Mouse (Mus musculus) bone marrow, adult 2 months (tissue): ENCODE data around the gene Agxt. TPM values are rescaled to one million over a fixed set of nuclear protein-coding genes. Genes with fewer than 3 reads are reported as not detected.

ENCODE experiments used
- H3K27ac ChIP-seq: fragments of 200-500 bp; 2 replicates; pipeline ENCODE4 v1.5.1; 2012; ENCODE audit warnings: low read depth, mild to moderate bottlenecking, control low read depth, inconsistent platforms, low read length; ENCODE audit not compliant: control insufficient read depth, poor library complexity, insufficient read depth
- H3K4me1 ChIP-seq: fragments of 200-500 bp; 2 replicates; pipeline ENCODE4 v1.6.1; 2011; ENCODE audit warnings: low read length; ENCODE audit not compliant: control insufficient read depth, insufficient read depth
- H3K4me3 ChIP-seq: fragments of 200-500 bp; replicated peaks from 2 replicates; pipeline ENCODE3; 2011; ENCODE audit warnings: mild to moderate bottlenecking, low read depth, low read length, control low read depth; ENCODE audit not compliant: control insufficient read depth
- CTCF ChIP-seq: fragments of 200-500 bp; IDR thresholded peaks from 2 replicates; pipeline ENCODE4 v1.5.1; 2011; ENCODE audit warnings: low read length, control low read depth; ENCODE audit not compliant: control insufficient read depth, insufficient read depth
- POLR2A ChIP-seq: fragments of 200-500 bp; IDR thresholded peaks from 2 replicates; pipeline ENCODE4 v1.6.1; 2011; ENCODE audit warnings: low read depth, mild to moderate bottlenecking, control low read depth, low read length, borderline replicate concordance; ENCODE audit not compliant: control insufficient read depth
- WGBS: fragments of 180-500 bp; shearing (Covaris S2); methylation state at CpG from one replicate; pipeline ENCODE4 v1.1.7; 2018; 5-methylcytosine and 5-hydroxymethylcytosine counted together
- polyA plus RNA-seq: library from polyadenylated mRNA; stranded (reverse); fragments of >200 nt; gene quantifications from 2 replicates; pipeline ENCODE4 v1.2.4, GENCODE M21; 2011; ENCODE audit warnings: low replicate concordance; ENCODE audit not compliant: missing spikeins, insufficient read depth, insufficient read length

Agxt gene
- not detected in 2 replicates for polyA plus RNA-seq

DNA sequence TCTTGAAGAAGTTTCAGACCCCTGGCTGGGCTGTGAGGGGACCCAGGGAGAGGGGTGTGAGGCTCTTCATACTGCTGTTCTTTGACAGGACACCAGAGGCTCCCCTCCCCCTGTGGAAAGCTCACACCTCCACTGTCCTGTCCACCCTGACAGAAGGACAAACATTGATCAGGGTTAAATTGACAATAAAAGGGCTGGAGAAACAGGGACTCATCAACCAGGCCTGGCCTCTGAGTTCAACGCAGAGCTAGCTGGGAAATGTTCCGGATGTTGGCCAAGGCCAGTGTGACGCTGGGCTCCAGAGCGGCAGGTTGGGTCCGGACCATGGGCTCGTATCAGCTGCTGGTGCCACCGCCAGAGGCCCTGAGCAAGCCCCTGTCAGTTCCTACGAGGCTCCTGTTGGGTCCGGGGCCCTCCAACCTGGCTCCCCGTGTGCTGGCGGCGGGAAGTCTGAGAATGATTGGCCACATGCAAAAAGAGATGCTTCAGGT lies at the start of gene Agxt:
Gene Agxt, plus strand, starts transcription at position 205 of the 491 bp plus-strand sequence.
- Histone ChIP-seq H3K27ac (no peak within 1 kb of the TSS), H3K4me1 (no peaks in the 10 kb centered on the region), H3K4me3 (no peak within 1 kb of the TSS)
- WGBS = 79% methylated on average over 12 of the region's 12 CpGs
- TF ChIP-seq CTCF (no peak), POLR2A (no peak)

- no peaks in the 10 kb centered on the region; the same call in 1 of the 2 replicates for H3K4me1 ChIP-seq
- 97% methylated on average over 3 of the region's 3 CpGs for WGBS
- H3K4me3 ChIP-seq = no peak overlapping the region
- TF ChIP-seq POLR2A (no peak), CTCF (no peak)
- no peak overlapping the region for H3K27ac ChIP-seq
Observed at GRCm38 (mm10) chr1:93092582-93092981, 42.5 kb upstream of the Agxt start.

DNA sequence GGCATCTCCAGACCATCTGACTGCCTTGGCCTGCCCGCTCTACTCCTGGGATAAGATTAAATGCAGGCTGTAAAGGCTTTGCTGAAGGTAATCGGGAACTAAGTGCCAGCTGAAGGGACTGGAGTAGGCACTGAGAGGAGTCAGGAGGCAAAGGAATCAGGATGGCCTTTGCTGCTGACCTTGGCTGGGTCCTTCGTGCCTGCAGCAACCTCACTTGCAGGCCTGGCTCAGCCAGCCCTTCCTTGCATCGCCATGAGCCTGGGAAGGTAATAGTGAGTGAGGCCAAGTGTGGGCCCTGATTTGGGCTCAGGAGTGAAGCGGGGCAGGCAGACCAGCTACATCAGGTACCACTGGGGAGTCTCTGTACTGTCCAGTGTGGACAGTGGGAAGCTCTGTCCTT lies 36.1 kb upstream of the Agxt start:
- Histone ChIP-seq H3K27ac (no peak overlapping the region), H3K4me1 (no peaks in the 10 kb centered on the region; the same call in 1 of the 2 replicates), H3K4me3 (no peak overlapping the region)
- 73% methylated on average over 5 of the region's 5 CpGs for WGBS
- TF ChIP-seq POLR2A = no peak
- no peak for TF ChIP-seq CTCF

GRCm38 (mm10) chr1:93100243-93100575 lies 34.8 kb upstream of the Agxt start:
- TF ChIP-seq POLR2A (no peak), CTCF (no peak)
- 14% methylated on average over 18 of the region's 18 CpGs for WGBS
- H3K4me3 ChIP-seq = no peak overlapping the region

GRCm38 (mm10) chr1:93100576-93101491 lies 34.2 kb upstream of the Agxt start:
- Histone ChIP-seq H3K4me1 (no peaks in the 10 kb centered on the region; the same call in 1 of the 2 replicates), H3K27ac (no peak overlapping the region), H3K4me3 (no peak overlapping the region)
- TF ChIP-seq POLR2A = no peak
- no peak for TF ChIP-seq CTCF
- 3% methylated on average over 49 of the region's 49 CpGs for WGBS

More at GRCm38 (mm10) chr1:93100243-93100575, 34.8 kb upstream of the Agxt start:
- no peaks in the 10 kb centered on the region; the same call in 1 of the 2 replicates for H3K4me1 ChIP-seq
- H3K27ac ChIP-seq = no peak overlapping the region

GRCm38 (mm10) chr1:93101571-93102061 lies 33.4 kb upstream of the Agxt start, which contains the start of gene Kif1a:
TSS of gene Kif1a (minus strand) at chr1:93101951.
- TF ChIP-seq CTCF = no peak
- no peak for TF ChIP-seq POLR2A
- WGBS = 2% methylated on average over 39 of the region's 39 CpGs
- Histone ChIP-seq H3K4me3 (no peak within 1 kb of the TSS), H3K4me1 (no peaks in the 10 kb centered on the region; the same call in 1 of the 2 replicates), H3K27ac (no peak within 1 kb of the TSS)

- Histone ChIP-seq H3K4me1 (no peaks in the 10 kb centered on the region; the same call in 1 of the 2 replicates), H3K4me3 (no peak overlapping the region), H3K27ac (no peak overlapping the region)
- no peak for TF ChIP-seq POLR2A
- no peak for TF ChIP-seq CTCF
- 53% methylated on average over 7 of the region's 7 CpGs for WGBS
Observed at GRCm38 (mm10) chr1:93102700-93103099, 32.3 kb upstream of the Agxt start.
